Mouse (Mus musculus): ENCODE measurements around the gene Brca1.
"Not testable (repeated sequence)": the region's sequence is repeated elsewhere in the genome, so short reads cannot be mapped to it uniquely, and the experiment has no call there.

The Brca1 gene

GRCm38 (mm10) chr11:101468731-101469130 lies 83.0 kb downstream of the Brca1 start:
- no peak for DNase-seq

GRCm38 (mm10) chr11:101468263-101468688 lies 83.5 kb downstream of the Brca1 start:
- DNase-seq = no peak

- peak; percentile 83 for DNase-seq
Measured at GRCm38 (mm10) chr11:101467477-101468262, 84.1 kb downstream of the Brca1 start.

DNA sequence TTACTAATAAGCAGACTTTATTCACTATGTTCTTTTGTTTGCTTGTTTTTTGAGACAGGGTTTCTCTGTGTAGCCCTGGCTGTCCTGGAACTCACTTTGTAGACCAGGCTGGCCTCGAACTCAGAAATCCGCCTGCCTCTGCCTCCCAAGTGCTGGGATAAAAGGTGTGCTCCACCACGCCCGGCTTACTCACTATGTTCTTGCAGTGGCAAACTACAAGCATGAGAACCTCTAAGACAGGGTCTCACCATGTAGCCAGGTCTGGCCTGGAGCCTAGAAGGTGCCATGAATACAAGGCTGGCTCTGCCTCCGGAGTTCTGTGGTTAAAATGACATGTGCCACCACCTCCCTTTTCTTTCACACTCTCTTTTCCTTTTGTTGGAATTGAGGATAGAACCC lies 85.2 kb downstream of the Brca1 start:
- DNase-seq = not testable (repeated sequence)

- DNase-seq = peak; percentile 91
Measured at GRCm38 (mm10) chr11:101465869-101466551, 85.7 kb downstream of the Brca1 start, which contains the start of gene Vat1. Gene Vat1 (minus strand): TSS chr11:101466230.

DNA sequence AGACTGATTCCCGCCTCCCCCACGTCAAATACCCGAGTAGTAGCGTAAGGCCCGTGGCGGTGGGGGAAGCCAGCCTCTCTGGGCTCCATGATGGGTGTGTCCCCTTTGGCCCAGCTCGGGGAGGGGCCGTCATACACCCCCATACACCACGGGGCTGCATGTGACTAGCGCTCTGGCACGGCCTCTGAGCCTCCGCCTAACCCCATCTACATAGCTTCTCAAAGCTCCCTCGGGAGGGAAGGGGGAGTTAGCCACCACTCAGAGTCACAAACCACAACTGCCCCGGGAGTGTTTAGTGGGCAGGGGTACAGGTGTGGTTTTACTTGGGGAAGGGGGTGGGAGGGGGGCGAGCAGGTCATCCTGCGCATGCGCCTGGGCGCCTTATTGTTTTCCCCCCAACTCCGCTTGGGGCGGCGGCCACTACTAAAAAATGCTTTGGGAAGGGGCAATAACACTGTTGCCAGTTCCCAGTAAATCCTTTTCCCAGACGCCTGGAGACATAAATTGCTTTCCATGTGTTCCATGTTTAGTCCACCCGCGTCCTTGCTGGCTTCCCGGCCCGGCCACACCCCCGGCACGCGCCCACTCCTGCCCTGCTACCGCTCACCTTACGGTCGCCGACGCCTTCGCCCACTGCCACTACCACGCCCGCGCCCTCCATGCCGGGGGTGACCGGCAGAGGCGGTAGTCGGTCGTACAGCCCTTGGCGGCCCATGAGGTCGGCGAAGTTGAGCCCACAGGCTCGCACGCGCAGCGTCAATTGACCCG lies 86.5 kb downstream of the Brca1 start:
- peak; percentile 45 for DNase-seq

GRCm38 (mm10) chr11:101464211-101465100 lies 87.3 kb downstream of the Brca1 start, which contains the start of gene Rnd2:
Gene Rnd2 (plus strand): TSS chr11:101464999.
- DNase-seq = no peak

DNA sequence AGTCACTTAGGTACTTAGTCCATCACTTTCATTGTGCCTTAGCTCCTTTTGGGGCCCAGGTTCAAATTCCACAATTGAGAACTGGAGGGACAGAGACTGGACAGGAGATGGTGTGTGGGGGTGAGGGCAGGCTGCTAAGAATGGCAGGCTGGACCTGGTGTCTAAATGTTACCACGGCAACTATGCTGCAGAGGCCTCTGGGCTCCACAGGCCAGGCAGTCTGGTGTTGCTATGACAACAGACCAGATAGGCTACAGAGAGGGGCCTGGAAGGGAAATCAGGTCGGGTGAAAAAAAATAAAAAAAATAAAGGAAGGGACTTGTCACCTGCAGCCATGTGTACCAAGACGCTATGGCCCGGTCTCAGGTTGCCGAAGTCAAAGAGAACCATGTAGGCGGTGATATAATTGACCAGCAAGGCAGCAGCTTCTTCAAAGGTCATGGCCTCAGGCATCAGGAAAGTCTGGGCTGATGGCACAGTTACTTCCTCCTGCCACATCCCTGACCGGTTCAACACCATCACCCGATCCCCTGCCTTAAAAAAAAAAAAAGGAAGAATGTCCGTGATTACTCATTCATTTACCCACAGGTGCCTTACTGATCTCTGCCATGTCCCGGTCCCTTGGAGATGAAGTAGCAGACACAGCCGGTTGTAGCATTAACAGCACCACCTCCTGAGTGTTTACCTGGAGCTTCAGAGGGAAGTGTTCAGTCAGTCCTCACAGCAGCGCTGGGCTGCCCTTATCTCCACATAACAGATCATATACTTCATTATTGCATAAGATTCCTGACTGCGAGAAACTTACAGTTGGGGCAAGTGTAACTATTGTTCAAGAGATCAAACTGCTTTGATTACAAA lies 88.9 kb downstream of the Brca1 start:
- DNase-seq = no peak

GRCm38 (mm10) chr11:101462141-101462540 lies 89.6 kb downstream of the Brca1 start:
- no peak for DNase-seq

DNA sequence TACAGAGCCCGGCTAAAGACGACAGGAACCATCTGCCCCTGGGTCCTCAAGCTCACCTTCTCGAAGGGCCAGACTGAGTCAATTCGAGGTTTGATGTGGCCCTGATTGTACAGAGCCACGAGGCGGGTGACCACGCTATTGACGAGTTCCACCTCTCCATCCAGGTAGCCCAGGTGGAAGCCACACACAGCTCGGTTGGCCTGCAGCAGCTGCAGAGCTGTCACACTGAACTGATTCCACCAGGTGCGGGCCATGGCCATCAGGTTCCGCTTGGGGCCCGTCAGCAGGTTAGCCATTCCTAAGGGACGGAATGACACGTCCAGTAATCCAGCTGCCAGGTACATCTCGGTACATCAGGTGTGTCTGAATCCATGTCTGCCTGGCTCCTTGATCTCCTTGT lies 91.4 kb downstream of the Brca1 start:
- no peak for DNase-seq

DNA sequence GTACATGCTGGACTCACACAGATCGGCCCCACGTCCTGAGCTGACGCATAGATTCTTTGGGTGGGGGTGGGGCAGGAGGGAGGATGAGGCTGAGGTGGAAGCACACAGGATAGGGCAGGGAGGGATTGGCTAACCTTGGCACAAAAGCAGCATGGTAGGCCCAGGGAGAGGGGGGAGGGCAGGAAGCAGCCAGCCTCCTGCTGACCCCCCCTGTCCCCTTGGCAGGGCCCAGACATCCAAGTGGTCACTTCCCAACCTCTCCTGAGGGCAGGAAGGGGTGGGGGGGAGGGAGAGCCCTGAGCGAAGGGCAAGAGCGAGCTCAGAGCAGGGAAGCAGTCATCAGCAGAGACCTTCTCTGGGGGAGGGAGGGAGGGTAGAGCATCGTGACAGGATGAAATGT lies 92.0 kb downstream of the Brca1 start:
- DNase-seq = no peak

DNA sequence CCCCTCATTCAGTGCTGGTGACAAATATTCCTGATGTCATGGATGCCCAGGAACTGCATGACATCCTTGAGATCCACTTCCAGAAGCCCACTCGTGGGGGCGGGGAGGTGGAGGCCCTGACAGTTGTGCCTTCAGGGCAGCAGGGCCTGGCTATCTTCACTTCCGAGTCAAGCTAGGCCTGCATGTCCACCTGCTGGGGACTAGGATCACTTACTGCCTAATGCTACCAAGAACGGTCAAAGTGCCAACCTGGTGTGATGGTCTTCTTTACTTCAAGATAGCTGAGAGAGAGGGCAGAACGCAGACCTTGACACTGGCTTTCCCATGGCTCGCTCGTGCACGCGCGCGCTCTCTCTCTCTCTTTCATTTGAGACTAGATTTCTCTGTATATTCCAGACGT lies 93.5 kb downstream of the Brca1 start:
- DNase-seq = no peak

DNA sequence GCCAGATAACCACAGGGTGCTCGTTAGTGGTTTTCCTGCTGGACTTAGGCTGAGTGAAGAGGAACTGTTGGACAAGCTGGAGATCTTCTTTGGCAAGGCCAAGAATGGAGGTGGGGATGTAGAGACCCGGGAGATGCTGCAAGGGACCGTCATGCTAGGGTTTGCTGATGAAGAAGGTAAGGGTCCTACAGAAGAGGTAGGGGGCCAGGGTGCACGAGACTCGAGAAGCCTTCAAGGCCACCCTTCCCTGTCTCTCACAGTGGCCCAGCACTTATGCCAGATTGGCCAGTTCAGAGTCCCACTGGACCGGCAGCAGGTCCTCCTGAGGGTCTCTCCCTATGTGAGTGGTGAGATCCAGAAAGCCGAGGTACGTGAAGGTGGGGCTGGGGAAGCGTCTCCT lies 94.1 kb downstream of the Brca1 start:
- DNase-seq = no peak

- no peak for DNase-seq
Measured at GRCm38 (mm10) chr11:101455627-101456026, 96.1 kb downstream of the Brca1 start.

- DNase-seq = no peak
Measured at GRCm38 (mm10) chr11:101454702-101455101, 97.1 kb downstream of the Brca1 start.

DNA sequence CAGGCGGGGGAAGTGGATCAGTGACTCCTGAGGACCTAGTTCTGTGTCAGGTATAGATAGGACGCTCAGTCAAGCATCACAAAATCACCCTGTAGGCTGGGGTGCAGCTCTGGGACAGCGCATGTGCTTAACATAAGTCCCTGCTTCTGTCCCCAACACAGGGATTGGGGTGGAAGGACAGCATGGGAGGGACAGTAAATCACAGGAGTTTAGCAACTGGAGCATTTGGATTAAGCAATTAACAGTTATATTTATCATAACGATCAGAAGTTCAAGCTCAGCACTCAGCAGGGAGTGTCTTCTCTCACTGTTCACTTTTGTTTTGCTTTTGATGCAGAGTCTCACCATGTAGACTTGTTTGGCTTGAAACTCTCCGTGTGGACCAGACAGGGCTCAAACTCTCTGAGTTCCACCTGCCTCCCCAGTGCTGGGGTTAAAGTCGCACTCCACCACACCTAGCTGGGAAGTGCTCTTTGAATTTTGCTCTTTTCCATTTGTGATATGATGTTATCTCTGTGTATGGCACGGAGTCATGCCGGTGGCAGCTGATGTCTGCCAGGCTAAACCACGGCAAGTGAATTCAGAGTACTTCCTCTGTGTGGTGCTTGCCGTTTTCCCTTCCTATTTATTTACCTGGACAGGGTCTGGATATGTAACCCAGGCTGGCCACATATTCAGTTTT lies 99.5 kb downstream of the Brca1 start:
- no peak for DNase-seq

DNA sequence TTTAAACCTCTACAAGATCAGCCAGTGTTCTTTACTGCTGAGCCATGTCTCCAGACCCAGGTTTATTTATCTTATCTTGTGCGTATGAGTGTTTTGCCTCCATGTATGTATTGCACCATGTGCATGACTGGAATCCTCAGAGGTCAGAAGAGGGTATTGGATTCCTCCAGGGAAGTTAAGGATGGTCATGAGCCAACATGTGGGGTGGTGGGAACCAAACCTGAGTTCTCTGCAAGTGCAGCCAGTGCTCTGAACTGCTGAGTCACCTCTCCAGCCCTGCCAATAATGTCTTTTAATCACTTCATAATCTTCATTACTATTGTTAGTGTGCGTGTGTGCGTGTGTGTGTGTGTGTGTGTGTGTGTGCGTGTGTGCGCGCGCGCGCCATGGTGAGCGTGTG lies 100.2 kb downstream of the Brca1 start:
- no peak for DNase-seq

DNA sequence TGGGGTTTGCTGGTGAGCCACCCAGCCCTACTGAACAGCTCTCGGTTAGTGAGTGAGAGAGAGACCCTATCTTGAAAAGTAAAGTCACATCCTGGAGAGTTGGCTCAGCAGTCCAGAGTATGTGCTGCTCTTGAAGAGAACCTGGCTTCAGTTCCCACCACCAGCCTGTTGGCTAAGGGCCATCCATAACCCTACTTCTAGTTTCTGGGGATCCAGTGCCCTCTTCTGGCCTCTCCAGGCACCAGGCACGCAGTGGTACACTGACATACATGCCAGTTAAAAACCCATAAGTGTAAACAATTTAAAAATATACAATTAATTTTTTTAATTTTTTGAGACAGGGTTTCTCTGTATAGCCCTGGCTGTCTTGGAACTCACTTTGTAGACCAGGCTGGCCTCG lies 101.4 kb downstream of the Brca1 start:
- DNase-seq = no peak

DNA sequence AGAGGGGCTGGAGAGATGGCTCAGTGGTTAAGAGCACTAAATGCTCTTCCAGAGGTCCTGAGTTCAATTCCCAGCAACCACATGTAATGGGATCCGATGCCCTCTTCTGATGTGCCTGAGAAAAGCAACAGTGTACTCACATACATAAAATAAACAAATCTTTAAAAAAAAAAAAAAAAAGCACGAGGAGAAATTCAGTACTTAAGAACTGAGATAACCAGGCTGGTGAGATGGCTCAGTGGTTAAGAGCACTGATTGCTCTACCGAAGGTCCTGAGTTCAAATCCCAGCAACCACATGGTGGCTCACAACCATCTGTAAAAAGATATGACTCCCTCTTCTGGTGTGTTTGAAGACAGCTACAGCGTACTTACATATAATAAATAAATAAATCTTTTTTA lies 102.2 kb downstream of the Brca1 start:
- DNase-seq = not testable (repeated sequence)

GRCm38 (mm10) chr11:101448899-101449298 lies 102.9 kb downstream of the Brca1 start:
- DNase-seq = peak; percentile 48

GRCm38 (mm10) chr11:101448274-101448746 lies 103.4 kb downstream of the Brca1 start, which contains the start of gene Ifi35:
Gene Ifi35 (plus strand): TSS chr11:101448407.
- peak; percentile 89 for DNase-seq
